Mouse (Mus musculus) megakaryocyte, embryonic 14.5 days (primary cell): ENCODE data around the gene Cnot1.

ENCODE experiments used
- FLI1 ChIP-seq: IDR thresholded peaks from 2 replicates; pipeline ENCODE4 v1.6.1; 2012; ENCODE audit warnings: low read length, inconsistent platforms, mixed read lengths
- GATA1 ChIP-seq: IDR thresholded peaks from 3 replicates; pipeline ENCODE4 v1.6.1; 2012; ENCODE audit warnings: mixed read lengths, low read length, inconsistent platforms, borderline replicate concordance

- TF ChIP-seq GATA1, result no peak
- no peak for TF ChIP-seq FLI1
Measured at GRCm38 (mm10) chr8:95850326-95850725, 43.1 kb upstream of the Cnot1 start.
